Mouse (Mus musculus) stomach, postnatal 0 days (tissue): Measurements from ENCODE around the gene Gm45716.

Experiments
- CTCF ChIP-seq: IDR thresholded peaks from 2 replicates; pipeline ENCODE4 v1.5.1; 2016; ENCODE audit warnings: antibody characterized with exemption, low read depth, mild to moderate bottlenecking, moderate library complexity
- EP300 ChIP-seq: optimal IDR thresholded peaks from 2 replicates; pipeline ENCODE3; 2016; ENCODE audit warnings: antibody characterized with exemption

- TF ChIP-seq EP300 (no peak), CTCF (no peak)
Observed at GRCm38 (mm10) chr11:90284623-90285022, 97.1 kb downstream of the Gm45716 start.
